Mouse (Mus musculus) kidney, postnatal 4 days (tissue): ENCODE data around the gene Adm2.

Source experiments
- DNase-seq, 2 experiments: peaks; one replicate each; pipeline ENCODE4 v3.0.0; 2021; ENCODE audit warnings: mixed read lengths in 2 of 2

The Adm2 gene

GRCm38 (mm10) chr15:89322670-89323522, at the start of gene Adm2:
Adm2 (plus strand) TSS chr15:89322720.
- DNase-seq = peak; percentile 37 to 38

- DNase-seq = no peak
Observed at GRCm38 (mm10) chr15:89275497-89275896, 47.0 kb upstream of the Adm2 start.

- DNase-seq = no peak
Observed at GRCm38 (mm10) chr15:89277366-89277765, 45.2 kb upstream of the Adm2 start.

GRCm38 (mm10) chr15:89282546-89282945, 40.0 kb upstream of the Adm2 start:
- no peak for DNase-seq

GRCm38 (mm10) chr15:89284094-89284493, 38.4 kb upstream of the Adm2 start:
- no peak for DNase-seq

- no peak for DNase-seq
Observed at GRCm38 (mm10) chr15:89285004-89285403, 37.5 kb upstream of the Adm2 start.

GRCm38 (mm10) chr15:89285478-89285877, 37.0 kb upstream of the Adm2 start:
- DNase-seq = no peak

GRCm38 (mm10) chr15:89286114-89286513, 36.4 kb upstream of the Adm2 start:
- no peak for DNase-seq

GRCm38 (mm10) chr15:89286582-89286981, 35.9 kb upstream of the Adm2 start:
- DNase-seq = no peak

GRCm38 (mm10) chr15:89288227-89288767, 34.2 kb upstream of the Adm2 start:
- DNase-seq = peak in 1 of 2 experiments; percentile 20

- DNase-seq = no peak
Observed at GRCm38 (mm10) chr15:89289455-89289854, 33.1 kb upstream of the Adm2 start.

GRCm38 (mm10) chr15:89291521-89291920, 31.0 kb upstream of the Adm2 start:
- no peak for DNase-seq

GRCm38 (mm10) chr15:89292795-89293194, 29.7 kb upstream of the Adm2 start:
- no peak for DNase-seq

GRCm38 (mm10) chr15:89293778-89294177, 28.7 kb upstream of the Adm2 start:
- DNase-seq = no peak

GRCm38 (mm10) chr15:89295580-89296165, 26.8 kb upstream of the Adm2 start:
- DNase-seq = no peak

GRCm38 (mm10) chr15:89296465-89296864, 26.1 kb upstream of the Adm2 start:
- peak in 1 of 2 experiments; percentile 35 for DNase-seq

GRCm38 (mm10) chr15:89297695-89298094, 24.8 kb upstream of the Adm2 start:
- no peak for DNase-seq

- DNase-seq = peak in 1 of 2 experiments; percentile 37
Observed at GRCm38 (mm10) chr15:89300180-89300579, 22.3 kb upstream of the Adm2 start.

- DNase-seq = no peak
Observed at GRCm38 (mm10) chr15:89300600-89300999, 21.9 kb upstream of the Adm2 start.

GRCm38 (mm10) chr15:89305966-89306365, 16.6 kb upstream of the Adm2 start:
- DNase-seq = no peak

GRCm38 (mm10) chr15:89307461-89307860, 15.1 kb upstream of the Adm2 start:
- DNase-seq = no peak

GRCm38 (mm10) chr15:89308406-89309139, 13.9 kb upstream of the Adm2 start:
- DNase-seq = peak in 1 of 2 experiments; percentile 0

GRCm38 (mm10) chr15:89309962-89310498, 12.5 kb upstream of the Adm2 start:
- DNase-seq = no peak
